Mouse (Mus musculus): ENCODE measurements at regions not wholly inside any gene's neighbourhood (a gene's known extent, or its start where the extent isn't known, plus 50 kb on each side); places are given as distances from the start of the nearest gene placed in this dataset.

GRCm38 (mm10) chr4:47948789-47949188 lies 96.2 kb upstream of the Nr4a3 start:
- WGBS, result 17% methylated on average over 8 of the region's 8 CpGs
- TF ChIP-seq POLR2A (IDR thresholded peaks at IDR 0.05; ENCODE audit: borderline replicate concordance, extremely low read depth, low read depth, low read length), result no peak
- no peak for TF ChIP-seq CTCF (IDR thresholded peaks at IDR 0.05; ENCODE audit: insufficient read depth, low read length)
- Histone ChIP-seq H3K4me1 (ENCODE audit: control insufficient read depth, insufficient read depth, low read length) (peaks cover 3% of the 10 kb centered on the region; the same call in 1 of the 2 replicates), H3K4me3 (replicated peaks; ENCODE audit: extremely low read depth, low read depth, low read length) (no peak overlapping the region)
- no peak for DNase-seq

DNA sequence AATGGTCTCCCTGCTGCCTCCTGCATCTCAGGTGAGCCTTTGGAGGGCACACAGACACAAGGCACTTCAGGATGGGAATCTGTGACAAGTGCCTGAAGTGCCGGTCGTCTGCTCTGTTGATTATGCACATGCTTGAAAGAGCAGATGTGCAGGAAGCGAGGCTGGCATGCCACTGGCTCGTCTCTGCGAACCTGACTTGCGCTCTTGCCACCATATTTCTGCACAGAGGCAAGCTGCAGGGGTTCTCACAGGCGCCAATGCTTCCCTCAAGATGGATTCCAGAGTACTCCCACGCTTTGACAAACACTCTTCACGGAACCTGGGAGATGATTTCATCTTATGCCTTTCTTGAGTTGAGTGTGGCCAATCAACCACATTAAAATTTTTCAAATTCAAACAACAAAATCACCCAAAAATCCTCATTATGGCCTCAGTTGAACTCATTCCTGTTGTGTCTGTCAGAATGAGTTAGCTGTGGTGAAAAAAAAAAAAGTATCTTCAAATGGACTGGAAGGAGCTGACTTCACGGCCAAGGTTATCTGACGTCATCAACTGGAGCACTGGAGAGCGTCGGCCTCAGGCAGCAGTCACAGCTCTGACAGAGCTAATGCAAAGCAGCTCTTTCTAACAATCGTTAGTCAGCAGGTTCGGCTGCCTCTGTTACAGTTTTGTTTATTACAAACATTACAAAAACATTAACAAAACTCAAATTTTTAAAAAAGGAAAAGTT lies 90.2 kb upstream of the Nr4a3 start:
- WGBS, result 65% methylated on average over 15 of the region's 15 CpGs
- Histone ChIP-seq H3K4me1 (ENCODE audit: control insufficient read depth, insufficient read depth, low read length) (no peaks in the 10 kb centered on the region), H3K4me3 (replicated peaks; ENCODE audit: extremely low read depth, low read depth, low read length) (no peak overlapping the region)
- TF ChIP-seq POLR2A (IDR thresholded peaks at IDR 0.05; ENCODE audit: borderline replicate concordance, extremely low read depth, low read depth, low read length) (no peak), CTCF (IDR thresholded peaks at IDR 0.05; ENCODE audit: insufficient read depth, low read length) (no peak)
- DNase-seq, result no peak

- TF ChIP-seq CTCF (IDR thresholded peaks at IDR 0.05; ENCODE audit: insufficient read depth, low read length), result no peak
- WGBS, result 73% methylated on average over 4 of the region's 4 CpGs
- H3K4me1 ChIP-seq (ENCODE audit: control insufficient read depth, insufficient read depth, low read length), result no peaks in the 10 kb centered on the region
- DNase-seq, result no peak
- H3K4me3 ChIP-seq (replicated peaks; ENCODE audit: extremely low read depth, low read depth, low read length), result no peak overlapping the region
Observed at GRCm38 (mm10) chr4:47964630-47965029, 80.3 kb upstream of the Nr4a3 start.

- TF ChIP-seq POLR2A (IDR thresholded peaks at IDR 0.05; ENCODE audit: borderline replicate concordance, extremely low read depth, low read depth, low read length) (no peak), CTCF (IDR thresholded peaks at IDR 0.05; ENCODE audit: insufficient read depth, low read length) (no peak)
- no peak for DNase-seq
- 73% methylated on average over 4 of the region's 4 CpGs for WGBS
Observed at GRCm38 (mm10) chr4:47971861-47972260, 73.1 kb upstream of the Nr4a3 start.

GRCm38 (mm10) chr4:47979579-47980313 lies 65.2 kb upstream of the Nr4a3 start:
- Histone ChIP-seq H3K4me1 (ENCODE audit: control insufficient read depth, insufficient read depth, low read length) (no peaks in the 10 kb centered on the region), H3K4me3 (replicated peaks; ENCODE audit: extremely low read depth, low read depth, low read length) (no peak overlapping the region)
- TF ChIP-seq POLR2A (IDR thresholded peaks at IDR 0.05; ENCODE audit: borderline replicate concordance, extremely low read depth, low read depth, low read length) (no peak), CTCF (IDR thresholded peaks at IDR 0.05; ENCODE audit: insufficient read depth, low read length) (no peak)
- WGBS, result 48% methylated on average over 13 of the region's 13 CpGs
- DNase-seq, result no peak

More at GRCm38 (mm10) chr4:47971861-47972260, 73.1 kb upstream of the Nr4a3 start:
- Histone ChIP-seq H3K4me3 (replicated peaks; ENCODE audit: extremely low read depth, low read depth, low read length) (no peak overlapping the region), H3K4me1 (ENCODE audit: control insufficient read depth, insufficient read depth, low read length) (no peaks in the 10 kb centered on the region)
